Mouse (Mus musculus) intestine, embryonic 16.5 days (tissue): ENCODE results near the gene Hpn. TPM values are rescaled to one million over a fixed set of nuclear protein-coding genes. Genes with fewer than 3 reads are reported as not detected.
A peak's percentile ranks its signal among the peaks of the same experiment; 100 is the strongest.

Experiments used
- ATAC-seq: fragments of 200-750 bp; cut with Nextera tagmentation; 2 replicates; pipeline ENCODE4 v1.8.0; 2017; ENCODE audit warnings: moderate TSS enrichment, moderate library complexity
- H3K27ac ChIP-seq: fragments of 300-500 bp; sonication (generic); 2 replicates; pipeline ENCODE4 v1.5.1; 2014; ENCODE audit warnings: mild to moderate bottlenecking, low read length
- H3K27me3 ChIP-seq: fragments of 300-500 bp; sonication (generic); replicated peaks from 2 replicates; pipeline ENCODE4 v1.6.1; 2014; ENCODE audit warnings: low read length, control low read depth, mixed read lengths; ENCODE audit not compliant: control insufficient read depth, insufficient read depth
- H3K36me3 ChIP-seq: fragments of 300-500 bp; sonication (generic); 2 replicates; pipeline ENCODE4 v1.6.1; 2014; ENCODE audit warnings: low read length, control low read depth; ENCODE audit not compliant: control insufficient read depth, insufficient read depth
- H3K4me1 ChIP-seq: fragments of 300-500 bp; sonication (generic); 2 replicates; pipeline ENCODE4 v1.6.1; 2014; ENCODE audit warnings: low read length, control low read depth, mixed read lengths; ENCODE audit not compliant: control insufficient read depth, insufficient read depth
- H3K4me2 ChIP-seq: fragments of 300-500 bp; sonication (generic); 2 replicates; pipeline ENCODE4 v1.6.1; 2014; ENCODE audit warnings: low read depth, low read length, control low read depth
- H3K4me3 ChIP-seq: fragments of 300-500 bp; sonication (generic); 2 replicates; pipeline ENCODE4 v1.5.1; 2014; ENCODE audit warnings: mild to moderate bottlenecking, low read length
- H3K9ac ChIP-seq: fragments of 300-500 bp; sonication (generic); 2 replicates; pipeline ENCODE4 v1.6.1; 2014; ENCODE audit warnings: low read depth, low read length
- H3K9me3 ChIP-seq: fragments of 300-500 bp; sonication (generic); 2 replicates; pipeline ENCODE4 v1.6.1; 2016; ENCODE audit warnings: low read length, control low read depth; ENCODE audit not compliant: control insufficient read depth
- WGBS: fragments of 180-500 bp; shearing (Covaris S2); extraction: QIAGEN DNeasy Blood & Tissue Kit; methylation state at CpG from one replicate; pipeline ENCODE4 v1.1.7; 2014; 5-methylcytosine and 5-hydroxymethylcytosine counted together
- polyA plus RNA-seq: library from polyadenylated mRNA; unstranded; fragments of >200 nt; fragmentation: Nextera tagmentation; extraction: Ambion mirVana; gene quantifications from 2 replicates; pipeline ENCODE4 v1.2.1, GENCODE M21; 2015

Gene Hpn
- polyA plus RNA-seq, 1 experiment from 2014 or later = 66.4 TPM

DNA sequence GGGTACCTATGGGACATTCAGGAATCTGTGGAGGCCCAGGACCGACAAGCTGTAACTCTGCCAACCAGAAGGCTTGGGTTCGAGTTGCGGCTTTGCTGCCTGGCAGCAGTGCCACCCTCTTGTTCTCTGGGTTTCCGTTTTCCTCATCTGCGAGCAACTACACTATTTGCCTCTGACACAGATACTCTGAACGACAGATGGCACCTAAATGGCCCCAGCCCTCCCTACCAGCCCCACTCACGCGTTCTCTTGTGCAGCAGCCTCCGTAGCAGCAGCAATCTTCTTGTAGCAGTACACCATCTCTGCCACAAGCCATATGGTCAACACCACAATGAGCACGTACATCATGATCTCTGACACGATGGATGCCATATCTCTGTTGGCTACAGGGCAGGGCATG lies 2.4 kb upstream of the Hpn start:
- no peaks in the 10 kb centered on the region for H3K27me3 ChIP-seq
- H3K36me3 ChIP-seq = no peaks in the 10 kb centered on the region
- peaks cover 13% of the 10 kb centered on the region for H3K4me1 ChIP-seq
- no peak overlapping the region for H3K9ac ChIP-seq
- no peak overlapping the region for H3K4me2 ChIP-seq
- no peak overlapping the region for H3K4me3 ChIP-seq
- no peak overlapping the region for H3K27ac ChIP-seq
- no peaks in the 10 kb centered on the region for H3K9me3 ChIP-seq
- ATAC-seq = no peak
- 90% methylated on average over 11 of the region's 11 CpGs for WGBS

DNA sequence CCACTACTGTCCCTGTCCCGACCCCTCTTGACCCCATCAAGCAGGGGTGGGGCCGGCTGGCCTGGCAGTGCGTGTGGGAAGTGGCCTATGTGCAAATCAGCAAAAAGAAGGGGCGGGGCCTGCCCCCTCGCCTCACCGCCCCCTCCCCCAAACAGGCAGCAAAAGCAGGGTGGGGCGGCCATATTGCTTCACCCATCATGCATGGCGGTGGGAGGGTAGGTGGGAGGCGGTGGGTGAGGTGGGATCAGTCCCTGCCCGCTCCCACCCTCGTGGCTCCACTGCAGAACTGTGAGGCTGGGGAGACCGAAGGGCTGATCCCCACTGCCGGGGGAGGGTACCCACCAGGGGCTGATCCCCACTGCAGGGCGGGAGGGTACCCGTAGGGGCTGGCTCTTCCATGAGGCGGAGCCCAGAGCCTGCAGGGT lies 1.6 kb upstream of the Hpn start:
- H3K9me3 ChIP-seq = no peaks in the 10 kb centered on the region
- no peak overlapping the region for H3K9ac ChIP-seq
- WGBS = 61% methylated on average over 16 of the region's 16 CpGs
- H3K4me3 ChIP-seq = no peak overlapping the region
- peaks cover 14% of the 10 kb centered on the region for H3K4me1 ChIP-seq
- no peaks in the 10 kb centered on the region for H3K27me3 ChIP-seq
- no peak overlapping the region for H3K4me2 ChIP-seq
- H3K27ac ChIP-seq = no peak overlapping the region
- H3K36me3 ChIP-seq = no peaks in the 10 kb centered on the region
- ATAC-seq = no peak

DNA sequence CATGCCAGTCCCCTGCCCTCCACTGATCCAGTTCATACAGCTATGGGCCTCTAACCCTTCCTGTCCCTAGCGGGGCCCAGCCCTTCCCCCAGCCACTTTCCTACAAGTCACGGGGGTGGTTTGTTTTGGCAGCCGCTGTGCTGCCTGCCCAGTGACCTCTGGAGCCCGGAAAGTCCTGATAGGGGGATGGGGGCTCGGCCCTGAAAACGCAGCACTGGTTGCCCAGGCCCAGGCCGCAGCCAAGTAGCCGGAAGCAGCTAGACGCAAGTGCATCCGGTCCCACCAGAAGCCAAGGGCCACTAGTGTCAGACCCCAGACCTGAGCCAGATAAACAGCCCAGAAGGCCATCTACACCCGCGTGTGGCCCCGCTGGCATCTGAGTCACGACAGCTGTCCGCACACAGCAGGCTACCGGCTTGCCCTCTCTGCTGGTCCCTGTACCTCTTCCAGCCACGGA lies 525 bp upstream of the Hpn start:
- Histone ChIP-seq H3K9me3 (no peaks in the 10 kb centered on the region), H3K27me3 (no peaks in the 10 kb centered on the region), H3K36me3 (no peaks in the 10 kb centered on the region), H3K4me3 (peak overlapping the region; percentile 51; the same call in 1 of the 2 replicates), H3K27ac (peak overlapping the region; percentile 74), H3K4me1 (peaks cover 18% of the 10 kb centered on the region), H3K9ac (peak overlapping the region; percentile 73; the same call in 1 of the 2 replicates), H3K4me2 (peak overlapping the region; percentile 56)
- 24% methylated on average over 17 of the region's 17 CpGs for WGBS
- peak; percentile 78 for ATAC-seq

DNA sequence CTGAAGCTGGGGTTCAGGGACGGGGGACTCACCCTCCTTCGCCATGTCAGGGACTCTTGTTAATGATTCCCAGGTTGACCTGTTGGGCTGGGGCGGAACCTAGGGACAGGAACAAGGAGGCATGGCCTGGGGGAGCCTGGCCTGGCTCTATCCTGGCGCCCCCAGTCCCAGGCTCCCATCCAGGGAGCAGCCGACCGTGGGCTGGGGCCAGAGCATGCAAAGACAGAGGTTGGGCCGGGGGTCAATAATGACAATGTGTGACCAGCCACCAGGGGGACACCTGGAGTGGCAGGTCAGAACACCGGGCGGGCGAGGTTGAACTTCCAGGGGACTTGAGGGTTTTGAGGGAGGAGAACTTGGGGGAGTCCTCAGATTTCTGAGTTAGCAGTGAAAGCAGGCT lies 444 bp downstream of the Hpn start:
- Histone ChIP-seq H3K27ac (peak overlapping the region; percentile 74), H3K36me3 (no peaks in the 10 kb centered on the region), H3K4me2 (peak overlapping the region; percentile 56), H3K9ac (peak overlapping the region; percentile 73), H3K4me3 (peak overlapping the region; percentile 51), H3K9me3 (no peaks in the 10 kb centered on the region), H3K27me3 (no peaks in the 10 kb centered on the region), H3K4me1 (peaks cover 18% of the 10 kb centered on the region)
- peak; percentile 41 for ATAC-seq
- WGBS = 50% methylated on average over 10 of the region's 10 CpGs

DNA sequence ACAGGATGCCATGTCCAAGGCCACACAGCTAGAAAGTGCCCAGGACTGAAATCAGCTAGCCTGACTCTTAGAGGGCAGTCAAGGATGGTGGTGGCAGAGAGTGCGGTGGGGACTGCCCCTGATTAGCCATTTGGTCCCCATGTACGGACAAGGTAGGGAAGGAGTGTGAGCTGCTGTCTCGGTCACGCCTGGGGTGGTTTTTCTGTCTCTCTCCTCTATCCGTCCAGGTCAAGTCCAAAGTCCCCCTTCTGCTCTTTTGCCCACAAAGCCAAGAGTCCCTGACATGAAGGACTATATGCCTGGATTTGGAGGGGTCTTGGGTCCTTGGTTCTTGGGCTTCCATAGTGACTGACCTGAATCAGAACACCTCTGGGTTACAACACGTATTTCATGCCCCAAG lies 1.3 kb downstream of the Hpn start:
- 70% methylated on average over 6 of the region's 6 CpGs for WGBS
- peak overlapping the region; percentile 51; the same call in 1 of the 2 replicates for H3K4me3 ChIP-seq
- peak overlapping the region; percentile 56 for H3K4me2 ChIP-seq
- no peaks in the 10 kb centered on the region for H3K27me3 ChIP-seq
- no peaks in the 10 kb centered on the region for H3K36me3 ChIP-seq
- peak overlapping the region; percentile 73; the same call in 1 of the 2 replicates for H3K9ac ChIP-seq
- ATAC-seq = no peak
- H3K27ac ChIP-seq = no peak overlapping the region
- H3K9me3 ChIP-seq = no peaks in the 10 kb centered on the region
- H3K4me1 ChIP-seq = peaks cover 18% of the 10 kb centered on the region

DNA sequence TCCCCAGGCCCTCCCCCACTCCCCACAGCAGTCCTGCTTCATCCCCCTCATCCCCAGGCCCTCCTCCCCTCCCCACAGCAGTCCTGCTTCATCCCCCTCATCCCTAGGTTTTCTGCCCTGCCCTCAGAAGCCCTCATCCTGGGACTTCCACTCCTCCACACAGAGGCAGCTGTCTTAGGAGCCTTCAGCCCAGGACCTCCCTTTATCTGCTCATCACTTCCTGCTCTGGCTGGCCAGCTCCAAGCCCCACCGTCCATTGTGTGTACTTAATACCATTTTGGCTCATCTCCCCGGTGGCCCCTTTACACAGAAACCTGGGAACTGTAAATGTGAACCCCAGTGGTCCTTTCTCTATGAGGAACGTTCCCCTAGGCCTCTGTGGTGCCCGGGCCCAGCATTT lies 3.1 kb downstream of the Hpn start:
- no peak overlapping the region for H3K27ac ChIP-seq
- no peak for ATAC-seq
- H3K4me3 ChIP-seq = no peak overlapping the region
- H3K9ac ChIP-seq = no peak overlapping the region
- peaks cover 18% of the 10 kb centered on the region for H3K4me1 ChIP-seq
- no peaks in the 10 kb centered on the region for H3K9me3 ChIP-seq
- H3K36me3 ChIP-seq = no peaks in the 10 kb centered on the region
- 36% methylated on average over 4 of the region's 4 CpGs for WGBS
- H3K27me3 ChIP-seq = no peaks in the 10 kb centered on the region
- H3K4me2 ChIP-seq = no peak overlapping the region

DNA sequence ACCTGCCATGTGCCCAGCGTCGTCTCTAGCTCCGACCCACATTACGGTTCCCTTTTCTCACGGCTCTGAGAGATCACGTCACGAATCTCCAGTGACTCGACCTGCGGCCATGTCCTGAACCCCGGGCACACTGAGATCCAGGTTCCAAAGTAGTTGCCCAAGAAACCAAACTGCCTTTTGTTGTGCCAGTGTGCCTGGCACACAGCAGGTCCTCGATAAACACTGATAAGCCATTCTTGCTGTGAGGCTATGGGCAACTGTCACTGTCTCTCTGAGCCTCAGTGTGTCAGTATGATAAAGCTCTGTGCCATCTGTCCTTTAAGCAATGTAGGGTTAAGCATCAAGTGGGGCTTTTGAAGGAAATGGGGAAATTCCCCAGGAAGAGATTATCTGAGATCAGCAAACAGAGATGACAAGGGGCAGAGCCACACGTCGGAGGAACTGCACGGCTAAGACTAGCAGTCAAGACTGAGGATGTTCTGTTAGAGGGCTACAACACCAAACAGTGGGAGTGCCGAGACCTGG lies 4.2 kb downstream of the Hpn start:
- H3K27ac ChIP-seq = no peak overlapping the region
- H3K9ac ChIP-seq = no peak overlapping the region
- H3K9me3 ChIP-seq = no peaks in the 10 kb centered on the region
- H3K36me3 ChIP-seq = no peaks in the 10 kb centered on the region
- H3K27me3 ChIP-seq = no peaks in the 10 kb centered on the region
- WGBS = 77% methylated on average over 15 of the region's 15 CpGs
- no peak overlapping the region for H3K4me3 ChIP-seq
- no peak for ATAC-seq
- peaks cover 18% of the 10 kb centered on the region for H3K4me1 ChIP-seq
- H3K4me2 ChIP-seq = no peak overlapping the region

DNA sequence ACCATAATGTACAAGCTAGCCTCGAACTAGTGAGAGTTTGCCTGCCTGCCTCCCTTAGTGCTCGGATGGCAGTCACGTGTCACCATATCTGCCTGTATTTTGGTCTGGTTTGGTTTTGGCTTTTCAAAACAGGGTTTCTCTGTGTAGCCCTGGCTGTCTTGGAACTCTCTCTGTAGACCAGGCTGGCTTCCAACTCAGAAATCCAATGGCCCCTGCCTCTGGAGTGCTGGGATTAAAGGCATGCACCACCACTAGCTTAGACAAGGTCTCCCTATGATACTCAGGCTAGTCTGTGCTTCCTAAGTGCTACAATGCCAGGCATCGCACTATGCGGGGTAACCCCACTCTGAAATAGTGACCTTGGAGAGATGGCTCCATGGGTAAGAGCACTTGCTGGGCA lies 5.3 kb downstream of the Hpn start:
- H3K9ac ChIP-seq = no peak overlapping the region
- WGBS = 89% methylated on average over 5 of the region's 5 CpGs
- peaks cover 9% of the 10 kb centered on the region for H3K4me1 ChIP-seq
- ATAC-seq = no peak
- H3K4me2 ChIP-seq = no peak overlapping the region
- H3K9me3 ChIP-seq = no peaks in the 10 kb centered on the region
- no peak overlapping the region for H3K4me3 ChIP-seq
- H3K27me3 ChIP-seq = no peaks in the 10 kb centered on the region
- no peaks in the 10 kb centered on the region for H3K36me3 ChIP-seq
- H3K27ac ChIP-seq = no peak overlapping the region

DNA sequence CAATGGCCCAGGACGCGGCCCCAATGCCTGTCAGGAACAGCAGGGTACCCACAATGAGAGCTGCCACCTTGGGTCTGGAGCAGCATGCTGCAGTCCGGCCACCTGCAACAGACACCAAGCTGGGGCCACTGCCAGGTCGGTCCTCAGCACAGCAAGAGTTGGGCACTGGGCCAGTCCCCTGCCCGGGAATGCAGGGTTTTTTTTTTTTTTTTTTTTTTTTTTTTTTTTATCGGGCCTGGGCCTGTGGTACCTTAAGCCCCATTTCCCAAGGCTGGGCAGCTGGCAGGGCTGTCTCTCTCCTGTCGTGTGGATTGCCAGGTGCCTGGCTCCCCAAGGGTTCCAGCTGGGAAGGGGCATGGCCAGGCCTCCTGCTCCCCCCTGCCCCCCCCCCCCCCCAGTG lies 6.0 kb downstream of the Hpn start:
- Histone ChIP-seq H3K4me1 (peaks cover 5% of the 10 kb centered on the region), H3K27ac (no peak overlapping the region), H3K27me3 (no peaks in the 10 kb centered on the region), H3K4me3 (no peak overlapping the region), H3K9me3 (no peaks in the 10 kb centered on the region), H3K4me2 (no peak overlapping the region), H3K36me3 (no peaks in the 10 kb centered on the region), H3K9ac (no peak overlapping the region)
- no peak for ATAC-seq
- 41% methylated on average over 7 of the region's 7 CpGs for WGBS

DNA sequence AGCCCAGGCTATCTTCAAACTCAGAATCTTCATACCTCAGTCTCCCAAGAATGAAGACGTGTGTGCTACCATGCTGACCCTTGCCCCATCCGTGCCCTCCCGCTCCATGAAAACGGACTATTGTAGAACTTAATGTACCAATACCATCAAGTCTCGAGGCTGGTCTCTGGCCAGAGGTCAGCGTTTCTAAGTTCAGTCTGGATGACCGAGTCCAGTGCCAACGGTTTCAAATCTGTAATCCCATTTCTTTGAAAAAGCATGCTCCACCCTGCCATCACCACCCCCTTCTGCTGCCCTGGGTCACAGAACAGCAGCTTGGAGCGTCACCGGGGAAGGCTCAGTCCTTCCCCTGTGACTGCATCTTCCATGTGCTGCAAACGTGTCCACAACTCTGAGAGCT lies 7.3 kb downstream of the Hpn start:
- H3K4me3 ChIP-seq = no peak overlapping the region
- no peak overlapping the region for H3K27ac ChIP-seq
- no peak overlapping the region for H3K9ac ChIP-seq
- H3K27me3 ChIP-seq = no peaks in the 10 kb centered on the region
- H3K36me3 ChIP-seq = no peaks in the 10 kb centered on the region
- H3K9me3 ChIP-seq = no peaks in the 10 kb centered on the region
- peaks cover 5% of the 10 kb centered on the region; the same call in 1 of the 2 replicates for H3K4me1 ChIP-seq
- H3K4me2 ChIP-seq = no peak overlapping the region
- ATAC-seq = no peak
- 86% methylated on average over 11 of the region's 11 CpGs for WGBS
